Mouse (Mus musculus) brain, embryonic 14.5 days (tissue): ENCODE data around the gene Mgrn1.

Source experiments
- CTCF ChIP-seq: fragments of 200-500 bp; IDR thresholded peaks from 2 replicates; pipeline ENCODE4 v1.5.1; 2012; ENCODE audit warnings: inconsistent platforms, mild to moderate bottlenecking, moderate library complexity, borderline replicate concordance; ENCODE audit not compliant: insufficient read depth, insufficient read length; ENCODE audit errors: extremely low read depth
- POLR2A ChIP-seq: fragments of 200-500 bp; IDR thresholded peaks from 2 replicates; pipeline ENCODE4 v1.6.1; 2012; ENCODE audit warnings: mild to moderate bottlenecking, inconsistent platforms, borderline replicate concordance; ENCODE audit not compliant: poor library complexity, insufficient read depth, insufficient read length, severe bottlenecking; ENCODE audit errors: extremely low read depth

DNA sequence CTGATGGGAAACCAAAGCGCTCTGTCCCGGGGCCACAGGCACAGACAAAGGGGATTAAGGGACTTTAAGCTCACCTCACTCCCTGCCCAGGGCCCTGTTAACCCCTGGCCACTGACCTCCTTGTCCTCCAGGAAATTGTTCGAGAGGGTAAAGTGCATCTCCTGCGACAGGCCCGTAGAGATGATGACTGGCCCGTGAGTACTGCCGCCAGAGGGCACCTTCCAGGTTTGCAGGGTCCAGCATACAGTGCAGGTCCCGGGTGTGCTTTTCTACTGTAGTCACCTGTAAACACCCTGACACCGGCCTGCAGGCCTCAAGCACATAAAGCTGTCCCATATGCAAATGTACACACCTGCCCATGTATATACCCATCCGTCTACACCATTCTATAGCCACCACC lies 24.7 kb upstream of the Mgrn1 start:
- TF ChIP-seq CTCF = peak; percentile 42
- no peak for TF ChIP-seq POLR2A
